Comparison of ENCODE assay signal across 8 mouse cellular contexts in genomic region chr4:140961467-140962206, GRCm38 (mm10). TPM values are rescaled to one million over a fixed set of nuclear protein-coding genes. Genes with fewer than 3 reads are reported as not detected.
DNase-seq lines count a peak whose midpoint lies in the region; ATAC-seq and TF ChIP-seq lines count a peak whose summit lies in the region.

No protein-coding gene starts in this region.

- H3K27ac ChIP-seq in heart, embryonic 16.5 days (ENCODE audit: low read length), result peak overlapping the region; percentile 90
- peak overlapping the region; percentile 40 for H3K27ac ChIP-seq in MEL (ENCODE audit: control insufficient read depth, low read depth, low read length)
- peak overlapping the region; percentile 81 for H3K27ac ChIP-seq in forebrain, embryonic 16.5 days (ENCODE audit: low read length)
- peak overlapping the region; percentile 84 for H3K27ac ChIP-seq in liver, embryonic 13.5 days

- H3K4me3 ChIP-seq in heart, embryonic 16.5 days (ENCODE audit: low read length), result peak overlapping the region; percentile 96
- peak overlapping the region; percentile 90 for H3K4me3 ChIP-seq in MEL (ENCODE audit: control insufficient read depth in 1 of 2, insufficient read depth in 1 of 2, low read depth in 2 of 2, low read length in 2 of 2)
- H3K4me3 ChIP-seq in forebrain, embryonic 16.5 days (replicated peaks; ENCODE audit: low read length), result peak overlapping the region; percentile 75
- H3K4me3 ChIP-seq in liver, embryonic 13.5 days (replicated peaks), result peak overlapping the region; percentile 94

- H3K4me2 ChIP-seq in heart, embryonic 16.5 days (ENCODE audit: low read depth, low read length), result peak overlapping the region; percentile 83
- H3K4me2 ChIP-seq in forebrain, embryonic 16.5 days (ENCODE audit: low read length), result peak overlapping the region; percentile 56
- peak overlapping the region; percentile 89 for H3K4me2 ChIP-seq in liver, embryonic 13.5 days

- no peak for TF ChIP-seq RAD21 in MEL (IDR thresholded peaks at IDR 0.05; ENCODE audit: low read depth, low read length)

- peak; percentile 30 for ATAC-seq in heart, embryonic 16.5 days (replicated peaks; ENCODE audit: extremely low read depth, insufficient read depth, low FRiP score)
- ATAC-seq in forebrain, embryonic 16.5 days, result peak; percentile 4
- ATAC-seq in liver, embryonic 13.5 days (ENCODE audit: low read depth), result peak; percentile 43

- H3K4me1 ChIP-seq in heart, embryonic 16.5 days (ENCODE audit: control insufficient read depth, insufficient read depth, low read length), result peaks cover 38% of the 10 kb centered on the region
- peaks cover 7 to 25% of the 10 kb centered on the region in 2 experiments for H3K4me1 ChIP-seq in MEL (ENCODE audit: control insufficient read depth in 1 of 2, insufficient read depth in 2 of 2, low read length in 2 of 2)
- H3K4me1 ChIP-seq in forebrain, embryonic 16.5 days (replicated peaks; ENCODE audit: control insufficient read depth, insufficient read depth, low read length), result peaks cover 27% of the 10 kb centered on the region
- peaks cover 62% of the 10 kb centered on the region for H3K4me1 ChIP-seq in liver, embryonic 13.5 days (replicated peaks)

- no peaks in the 10 kb centered on the region for H3K27me3 ChIP-seq in heart, embryonic 16.5 days (ENCODE audit: control insufficient read depth, insufficient read depth, low read length)
- H3K27me3 ChIP-seq in MEL (ENCODE audit: control insufficient read depth in 1 of 2, insufficient read depth in 2 of 2, low read length in 2 of 2), result no peaks in the 10 kb centered on the region
- H3K27me3 ChIP-seq in forebrain, embryonic 16.5 days (replicated peaks; ENCODE audit: control insufficient read depth, insufficient read depth, low read length), result no peaks in the 10 kb centered on the region
- H3K27me3 ChIP-seq in liver, embryonic 13.5 days, result peaks cover 14% of the 10 kb centered on the region

- DNase-seq in heart, adult 11 months, result no peak
- DNase-seq in MEL (ENCODE audit: low read depth, low spot score), result peak; percentile 49
- no peak for DNase-seq in liver, embryonic 13.5 days
- DNase-seq in urinary bladder, postnatal 25 days (ENCODE audit: low spot score), result no peak
- DNase-seq in urinary bladder, postnatal 14 days (ENCODE audit: low spot score), result no peak
- DNase-seq in adrenal gland, adult 8-10 months, result no peak

- WGBS in heart, embryonic 16.5 days, result under 1% methylated on average over 38 of the region's 38 CpGs
- under 1% methylated on average over 38 of the region's 38 CpGs for whole genome bisulfite sequencing in forebrain, embryonic 16.5 days
- WGBS in liver, embryonic 13.5 days (ENCODE audit: insufficient replicate concordance), result 1% methylated on average over 38 of the region's 38 CpGs

- H3K9ac ChIP-seq in heart, embryonic 16.5 days (ENCODE audit: low read length), result peak overlapping the region; percentile 98
- H3K9ac ChIP-seq in MEL (ENCODE audit: control insufficient read depth, low read depth, low read length, poor library complexity, severe bottlenecking), result peak overlapping the region; percentile 91
- peak overlapping the region; percentile 94 for H3K9ac ChIP-seq in forebrain, embryonic 16.5 days (replicated peaks; ENCODE audit: low read depth, low read length)
- H3K9ac ChIP-seq in liver, embryonic 13.5 days, result peak overlapping the region; percentile 90

- TF ChIP-seq POLR2A in MEL (IDR thresholded peaks at IDR 0.05; ENCODE audit: control insufficient read depth in 1 of 2, insufficient read depth in 1 of 2, low read depth in 1 of 2, low read length in 2 of 2, poor library complexity in 1 of 2), result no peak

- TF ChIP-seq CTCF in MEL (IDR thresholded peaks at IDR 0.05 in 2 of 3, conservative IDR thresholded peaks at IDR 0.05 in 1 of 3; ENCODE audit: control insufficient read depth in 1 of 3, insufficient read depth in 1 of 3, low read depth in 2 of 3, low read length in 3 of 3, poor library complexity in 1 of 3, severe bottlenecking in 1 of 3), result no peak

- H3K9me3 ChIP-seq in heart, embryonic 16.5 days (replicated peaks; ENCODE audit: control insufficient read depth, low read length), result no peaks in the 10 kb centered on the region
- no peaks in the 10 kb centered on the region for H3K9me3 ChIP-seq in MEL (replicated peaks; ENCODE audit: insufficient read depth, low read length)
- H3K9me3 ChIP-seq in forebrain, embryonic 16.5 days (ENCODE audit: control insufficient read depth, low read length), result no peaks in the 10 kb centered on the region
- H3K9me3 ChIP-seq in liver, embryonic 13.5 days (replicated peaks), result no peaks in the 10 kb centered on the region

- peaks cover 2% of the 10 kb centered on the region; the same call in 1 of the 2 replicates for H3K36me3 ChIP-seq in heart, embryonic 16.5 days (ENCODE audit: control insufficient read depth, insufficient read depth)
- peaks cover 0 to 18% of the 10 kb centered on the region in 2 experiments; a peak in 2 of 4 replicates for H3K36me3 ChIP-seq in MEL (ENCODE audit: control insufficient read depth in 1 of 2, insufficient read depth in 2 of 2, low read length in 2 of 2)
- no peaks in the 10 kb centered on the region; the same call in 1 of the 2 replicates for H3K36me3 ChIP-seq in forebrain, embryonic 16.5 days (ENCODE audit: control insufficient read depth, insufficient read depth)
- peaks cover 9% of the 10 kb centered on the region for H3K36me3 ChIP-seq in liver, embryonic 13.5 days

- TF ChIP-seq EP300 in MEL (IDR thresholded peaks at IDR 0.05; ENCODE audit: low read depth in 1 of 2, low read length in 2 of 2), result no peak

- H3K79me2 ChIP-seq in MEL (ENCODE audit: control insufficient read depth, insufficient read depth, low read length, poor library complexity), result peaks cover 19% of the 10 kb centered on the region

TF ChIP-seq in MEL, 35 proteins besides CTCF, POLR2A, EP300 and RAD21:
- TF ChIP-seq NELFE (IDR thresholded peaks at IDR 0.05; ENCODE audit: low read depth, low read length) (peak; percentile 28), MAZ (IDR thresholded peaks at IDR 0.05; ENCODE audit: low read depth, low read length) (no peak), MXI1 (IDR thresholded peaks at IDR 0.05; ENCODE audit: low read depth, low read length) (peak; percentile 31; the same call in 1 of the 2 replicates), SIN3A (IDR thresholded peaks at IDR 0.05; ENCODE audit: low read length) (peak; percentile 61), ZMIZ1 (IDR thresholded peaks at IDR 0.05; ENCODE audit: low read depth, low read length) (0 out of 2 replicates have a peak, but pooled peaks have one; percentile 2)
TF ChIP-seq in MEL: peak in this region for 4.

RNA-seq across cellular contexts. Expression of gene Sdhb, which starts 0.6 kb away (rescaled TPM):
- 1,158 and 1,167 TPM in 2 replicates for polyA plus RNA-seq in heart, embryonic 16.5 days (2015; fragmentation: Nextera tagmentation; extraction: Ambion mirVana)
- 271 and 292 TPM in 2 replicates for total RNA-seq in MEL (2012; rRNA removed)
- 100 to 1,000 TPM; 342 to 414 TPM for polyA plus RNA-seq in MEL (2012; ENCODE audit: insufficient read depth in 1 of 2, insufficient read length in 2 of 2, low read depth in 1 of 2, low replicate concordance in 2 of 2, missing spikeins in 1 of 2)
- 420 and 438 TPM in 2 replicates for polyA plus RNA-seq in forebrain, embryonic 16.5 days (2015; fragmentation: Nextera tagmentation; extraction: Ambion mirVana)
- 242 TPM in 2 replicates for polyA plus RNA-seq in liver, embryonic 13.5 days (2015; fragmentation: Nextera tagmentation; extraction: Ambion mirVana)
- total RNA-seq in adrenal gland, adult 8-10 months (2022), result 100 to 1,000 TPM; 248 to 401 (median 344) TPM

RNA-seq across cellular contexts. Expression of gene Atp13a2, which starts 25.0 kb away (rescaled TPM):
- 28.9 and 30.7 TPM in 2 replicates for polyA plus RNA-seq in heart, embryonic 16.5 days (2015; fragmentation: Nextera tagmentation; extraction: Ambion mirVana)
- 27.3 and 29.0 TPM in 2 replicates for total RNA-seq in MEL (2012; rRNA removed)
- polyA plus RNA-seq in MEL (2012; ENCODE audit: insufficient read depth in 1 of 2, insufficient read length in 2 of 2, low read depth in 1 of 2, low replicate concordance in 2 of 2, missing spikeins in 1 of 2), result 10 to 100 TPM in 1 of 2 experiments, not detected in 1; 65.4 TPM
- 126 and 142 TPM in 2 replicates for polyA plus RNA-seq in forebrain, embryonic 16.5 days (2015; fragmentation: Nextera tagmentation; extraction: Ambion mirVana)
- polyA plus RNA-seq in liver, embryonic 13.5 days (2015; fragmentation: Nextera tagmentation; extraction: Ambion mirVana), result 15.6 and 16.1 TPM in 2 replicates
- 10 to 100 TPM; 40.4 to 56.6 (median 46.2) TPM for total RNA-seq in adrenal gland, adult 8-10 months (2022)

RNA-seq across cellular contexts. Expression of gene Mfap2, which starts 48.6 kb away (rescaled TPM):
- polyA plus RNA-seq in heart, embryonic 16.5 days (2015; fragmentation: Nextera tagmentation; extraction: Ambion mirVana), result 197 and 233 TPM in 2 replicates
- not detected in 2 replicates for total RNA-seq in MEL (2012; rRNA removed)
- not detected for polyA plus RNA-seq in MEL (2012; ENCODE audit: insufficient read depth in 1 of 2, insufficient read length in 2 of 2, low read depth in 1 of 2, low replicate concordance in 2 of 2, missing spikeins in 1 of 2)
- 190 and 202 TPM in 2 replicates for polyA plus RNA-seq in forebrain, embryonic 16.5 days (2015; fragmentation: Nextera tagmentation; extraction: Ambion mirVana)
- polyA plus RNA-seq in liver, embryonic 13.5 days (2015; fragmentation: Nextera tagmentation; extraction: Ambion mirVana), result 21.8 and 22.5 TPM in 2 replicates
- 10 to 100 TPM in 2 of 4 experiments, 1 to 10 TPM in 2; 9.1 to 12.3 (median 10.3) TPM for total RNA-seq in adrenal gland, adult 8-10 months (2022)

RNA-seq across cellular contexts. Expression of gene Padi2, which starts 55.5 kb away (rescaled TPM):
- polyA plus RNA-seq in heart, embryonic 16.5 days (2015; fragmentation: Nextera tagmentation; extraction: Ambion mirVana), result 2.1 and 2.6 TPM in 2 replicates
- 0.07 and 0.27 TPM in 2 replicates for total RNA-seq in MEL (2012; rRNA removed)
- polyA plus RNA-seq in MEL (2012; ENCODE audit: insufficient read depth in 1 of 2, insufficient read length in 2 of 2, low read depth in 1 of 2, low replicate concordance in 2 of 2, missing spikeins in 1 of 2), result under 1 TPM in 1 of 2 experiments, not detected in 1; 0.07 TPM
- polyA plus RNA-seq in forebrain, embryonic 16.5 days (2015; fragmentation: Nextera tagmentation; extraction: Ambion mirVana), result 0.88 and 1.0 TPM in 2 replicates
- 1.9 and 2.4 TPM in 2 replicates for polyA plus RNA-seq in liver, embryonic 13.5 days (2015; fragmentation: Nextera tagmentation; extraction: Ambion mirVana)
- 1 to 10 TPM; 2.4 to 3.1 (median 2.8) TPM for total RNA-seq in adrenal gland, adult 8-10 months (2022)

Comparison
In these comparisons a context has a peak if more than half of its experiments do, and no peak if none do; other contexts are left out.
1. H3K27ac ChIP-seq: peak in every context shown above with its lines; median percentile 90 in heart, embryonic 16.5 days; 84 in liver, embryonic 13.5 days; 81 in forebrain, embryonic 16.5 days; 40 in MEL.
2. RNA of gene Mfap2, which starts 48.6 kb away (polyA plus RNA-seq): 190 to 202 TPM in forebrain, embryonic 16.5 days, 197 to 233 TPM in heart, embryonic 16.5 days and 21.8 to 22.5 TPM in liver, embryonic 13.5 days; not detected in MEL; every median in the first group is over 10 times any median in the second.
3. Peak in every context shown above with its lines, with median percentiles within 50 percentile points of each other: ATAC-seq, H3K4me2 ChIP-seq, H3K4me3 ChIP-seq and H3K9ac ChIP-seq.